Mouse (Mus musculus) liver, embryonic 13.5 days (tissue): ENCODE data around the gene Fam20a. TPM values are rescaled to one million over a fixed set of nuclear protein-coding genes. Genes with fewer than 3 reads are reported as not detected.
A peak's percentile ranks its signal among the peaks of the same experiment; 100 is the strongest.
"Not testable (repeated sequence)": the region's sequence is repeated elsewhere in the genome, so short reads cannot be mapped to it uniquely, and the experiment has no call there.

ENCODE experiments used
- ATAC-seq: fragments of 200-750 bp; cut with Nextera tagmentation; 2 replicates; pipeline ENCODE4 v1.8.0; 2017; ENCODE audit warnings: low read depth, mild to moderate bottlenecking, moderate number of reproducible peaks, moderate library complexity
- DNase-seq: peaks from one replicate; pipeline ENCODE4 v3.0.0; 2022
- H3K27ac ChIP-seq: fragments of 300-500 bp; sonication (generic); 2 replicates; pipeline ENCODE4 v1.5.1; 2015; ENCODE audit warnings: moderate library complexity, mild to moderate bottlenecking, inconsistent platforms
- H3K27me3 ChIP-seq: fragments of 300-500 bp; sonication (generic); 2 replicates; pipeline ENCODE4 v1.6.1; 2015; ENCODE audit warnings: mild to moderate bottlenecking, inconsistent platforms
- H3K36me3 ChIP-seq: fragments of 300-500 bp; sonication (generic); 2 replicates; pipeline ENCODE4 v1.6.1; 2015; ENCODE audit warnings: mild to moderate bottlenecking, inconsistent platforms
- H3K4me1 ChIP-seq: fragments of 300-500 bp; sonication (generic); replicated peaks from 2 replicates; pipeline ENCODE4 v1.6.1; 2015; ENCODE audit warnings: inconsistent platforms
- H3K4me2 ChIP-seq: fragments of 300-500 bp; sonication (generic); 2 replicates; pipeline ENCODE4 v1.6.1; 2015; ENCODE audit warnings: inconsistent platforms, mild to moderate bottlenecking, moderate library complexity
- H3K4me3 ChIP-seq: fragments of 300-500 bp; sonication (generic); replicated peaks from 2 replicates; pipeline ENCODE4 v1.5.1; 2015; ENCODE audit warnings: mild to moderate bottlenecking, inconsistent platforms
- H3K9ac ChIP-seq: fragments of 300-500 bp; sonication (generic); 2 replicates; pipeline ENCODE4 v1.6.1; 2015; ENCODE audit warnings: mild to moderate bottlenecking, inconsistent platforms
- H3K9me3 ChIP-seq: fragments of 300-500 bp; sonication (generic); replicated peaks from 2 replicates; pipeline ENCODE4 v1.6.1; 2016; ENCODE audit warnings: inconsistent platforms
- WGBS: fragments of 180-500 bp; shearing (Covaris S2); methylation state at CpG from one replicate; pipeline ENCODE4 v1.1.7; 2015; ENCODE audit not compliant: insufficient replicate concordance; 5-methylcytosine and 5-hydroxymethylcytosine counted together
- polyA plus RNA-seq: library from polyadenylated mRNA; unstranded; fragments of >200 nt; fragmentation: Nextera tagmentation; extraction: Ambion mirVana; gene quantifications from 2 replicates; pipeline ENCODE4 v1.2.1, GENCODE M21; 2015

The Fam20a gene
- polyA plus RNA-seq, 1 experiment from 2014 or later = 3.7 TPM

- Histone ChIP-seq H3K9me3 (no peaks in the 10 kb centered on the region), H3K4me2 (no peak overlapping the region), H3K9ac (no peak overlapping the region), H3K27me3 (no peaks in the 10 kb centered on the region), H3K36me3 (peaks cover 56% of the 10 kb centered on the region), H3K4me1 (peaks cover 3% of the 10 kb centered on the region; the same call in 1 of the 2 replicates), H3K27ac (no peak overlapping the region), H3K4me3 (no peak overlapping the region)
- DNase-seq (no peak), ATAC-seq (no peak)
- 64% methylated on average over 8 of the region's 8 CpGs for WGBS
These were observed 52.9 kb downstream of the Fam20a start for GRCm38 (mm10) chr11:109669149-109669708.

GRCm38 (mm10) chr11:109668115-109668725 lies 53.9 kb downstream of the Fam20a start:
- no peak overlapping the region for H3K4me2 ChIP-seq
- peaks cover 66% of the 10 kb centered on the region for H3K36me3 ChIP-seq
- 73% methylated on average over 8 of the region's 8 CpGs for WGBS

GRCm38 (mm10) chr11:109667371-109667770 lies 54.7 kb downstream of the Fam20a start:
- Histone ChIP-seq H3K4me1 (peaks cover 3% of the 10 kb centered on the region; the same call in 1 of the 2 replicates), H3K4me3 (no peak overlapping the region), H3K9ac (no peak overlapping the region), H3K27ac (no peak overlapping the region), H3K9me3 (no peaks in the 10 kb centered on the region), H3K4me2 (no peak overlapping the region), H3K36me3 (peaks cover 74% of the 10 kb centered on the region), H3K27me3 (no peaks in the 10 kb centered on the region)
- no peak for ATAC-seq
- no peak for DNase-seq
- 88% methylated on average over 19 of the region's 19 CpGs for whole genome bisulfite sequencing

More at GRCm38 (mm10) chr11:109668115-109668725, 53.9 kb downstream of the Fam20a start:
- Histone ChIP-seq H3K27ac (no peak overlapping the region), H3K9ac (no peak overlapping the region), H3K4me3 (no peak overlapping the region), H3K4me1 (peaks cover 3% of the 10 kb centered on the region; the same call in 1 of the 2 replicates), H3K27me3 (no peaks in the 10 kb centered on the region), H3K9me3 (no peaks in the 10 kb centered on the region)
- ATAC-seq = no peak
- DNase-seq = no peak

GRCm38 (mm10) chr11:109666411-109666810 lies 55.7 kb downstream of the Fam20a start:
- 88% methylated on average over 13 of the region's 13 CpGs for WGBS
- H3K9me3 ChIP-seq = no peaks in the 10 kb centered on the region
- no peak overlapping the region for H3K4me3 ChIP-seq
- H3K4me2 ChIP-seq = no peak overlapping the region
- ATAC-seq (no peak), DNase-seq (no peak)
- H3K27me3 ChIP-seq = no peaks in the 10 kb centered on the region
- peaks cover 3% of the 10 kb centered on the region; the same call in 1 of the 2 replicates for H3K4me1 ChIP-seq
- no peak overlapping the region for H3K9ac ChIP-seq
- no peak overlapping the region for H3K27ac ChIP-seq
- H3K36me3 ChIP-seq = peaks cover 81% of the 10 kb centered on the region

- peaks cover 88% of the 10 kb centered on the region for H3K36me3 ChIP-seq
- no peak overlapping the region for H3K9ac ChIP-seq
- H3K27ac ChIP-seq = no peak overlapping the region
- WGBS = 77% methylated on average over 6 of the region's 6 CpGs
- DNase-seq (no peak), ATAC-seq (no peak)
- H3K27me3 ChIP-seq = no peaks in the 10 kb centered on the region
- no peak overlapping the region for H3K4me2 ChIP-seq
- H3K9me3 ChIP-seq = no peaks in the 10 kb centered on the region
- peaks cover 3% of the 10 kb centered on the region; the same call in 1 of the 2 replicates for H3K4me1 ChIP-seq
- no peak overlapping the region for H3K4me3 ChIP-seq
These were observed 56.7 kb downstream of the Fam20a start for GRCm38 (mm10) chr11:109665424-109665823.

GRCm38 (mm10) chr11:109664293-109664692 lies 57.8 kb downstream of the Fam20a start:
- 85% methylated on average over 13 of the region's 13 CpGs for WGBS
- no peak for DNase-seq
- Histone ChIP-seq H3K27me3 (no peaks in the 10 kb centered on the region), H3K36me3 (peaks cover 89% of the 10 kb centered on the region), H3K27ac (no peak overlapping the region), H3K4me2 (no peak overlapping the region), H3K9me3 (no peaks in the 10 kb centered on the region), H3K4me3 (no peak overlapping the region), H3K9ac (no peak overlapping the region), H3K4me1 (peaks cover 3% of the 10 kb centered on the region; the same call in 1 of the 2 replicates)
- ATAC-seq = no peak

- not testable (repeated sequence) for H3K4me3 ChIP-seq, ATAC-seq, H3K27me3 ChIP-seq, H3K4me2 ChIP-seq, H3K9me3 ChIP-seq, H3K9ac ChIP-seq, H3K27ac ChIP-seq, DNase-seq
- 79% methylated on average over 8 of the region's 8 CpGs for WGBS
- H3K36me3 ChIP-seq = peaks cover 81% of the 10 kb centered on the region
- peaks cover 18% of the 10 kb centered on the region for H3K4me1 ChIP-seq
These were observed 61.6 kb downstream of the Fam20a start for GRCm38 (mm10) chr11:109660526-109660925.

DNA sequence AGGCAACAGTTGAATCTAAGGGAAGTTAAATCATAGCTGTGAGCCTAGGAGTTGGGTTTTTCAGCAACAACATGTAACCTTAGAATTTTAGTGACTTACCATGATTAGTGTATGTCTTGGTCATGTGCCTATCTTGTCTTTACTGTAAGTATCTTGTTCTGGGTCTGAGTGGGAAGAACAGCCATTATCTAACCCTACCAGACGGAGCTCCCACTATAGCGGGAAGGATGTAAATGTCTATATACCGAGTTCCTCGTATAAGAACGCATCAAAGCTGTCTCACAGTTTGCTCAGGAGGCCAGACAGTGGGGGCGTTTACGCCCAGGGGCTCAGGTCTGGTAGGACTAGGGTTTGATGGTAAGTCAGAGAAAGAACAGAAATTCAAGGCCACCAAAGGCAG lies 65.8 kb downstream of the Fam20a start:
- Histone ChIP-seq H3K9ac (peak overlapping the region; percentile 8; the same call in 1 of the 2 replicates), H3K9me3 (no peaks in the 10 kb centered on the region), H3K4me1 (peaks cover 56% of the 10 kb centered on the region), H3K27ac (peak overlapping the region; percentile 40), H3K4me2 (peak overlapping the region; percentile 26), H3K36me3 (peaks cover 64% of the 10 kb centered on the region), H3K27me3 (no peaks in the 10 kb centered on the region), H3K4me3 (no peak overlapping the region)
- peak; percentile 78 for ATAC-seq
- peak; percentile 43 for DNase-seq
- 24% methylated on average over 7 of the region's 7 CpGs for WGBS

- Histone ChIP-seq H3K4me3 (no peak overlapping the region), H3K4me2 (no peak overlapping the region), H3K27me3 (no peaks in the 10 kb centered on the region), H3K9ac (no peak overlapping the region), H3K4me1 (peaks cover 64% of the 10 kb centered on the region), H3K36me3 (peaks cover 48% of the 10 kb centered on the region), H3K9me3 (no peaks in the 10 kb centered on the region), H3K27ac (no peak overlapping the region)
- WGBS = 89% methylated on average over 6 of the region's 6 CpGs
- DNase-seq (no peak), ATAC-seq (no peak)
These were observed 67.5 kb downstream of the Fam20a start for GRCm38 (mm10) chr11:109654581-109654980.

- peaks cover 43% of the 10 kb centered on the region for H3K36me3 ChIP-seq
- ATAC-seq (no peak), DNase-seq (no peak)
- peak overlapping the region; percentile 94; the same call in 1 of the 2 replicates for H3K9ac ChIP-seq
- no peaks in the 10 kb centered on the region for H3K9me3 ChIP-seq
- H3K4me3 ChIP-seq = no peak overlapping the region
- WGBS = 71% methylated on average over 8 of the region's 8 CpGs
- peak overlapping the region; percentile 94 for H3K4me2 ChIP-seq
- peaks cover 77% of the 10 kb centered on the region for H3K4me1 ChIP-seq
- H3K27ac ChIP-seq = no peak overlapping the region
- peaks cover 11% of the 10 kb centered on the region for H3K27me3 ChIP-seq
These were observed 68.9 kb downstream of the Fam20a start for GRCm38 (mm10) chr11:109653201-109653600.

- H3K27ac ChIP-seq = peak overlapping the region; percentile 91
- ATAC-seq (no peak), DNase-seq (no peak)
- peak overlapping the region; percentile 94 for H3K9ac ChIP-seq
- peaks cover 11% of the 10 kb centered on the region for H3K27me3 ChIP-seq
- peak overlapping the region; percentile 97 for H3K4me3 ChIP-seq
- no peaks in the 10 kb centered on the region for H3K9me3 ChIP-seq
- H3K36me3 ChIP-seq = peaks cover 38% of the 10 kb centered on the region
- H3K4me1 ChIP-seq = peaks cover 77% of the 10 kb centered on the region
- 31% methylated on average over 6 of the region's 6 CpGs for WGBS
- H3K4me2 ChIP-seq = peak overlapping the region; percentile 94
These were observed 69.6 kb downstream of the Fam20a start for GRCm38 (mm10) chr11:109652505-109652904.
